22 mouse cellular contexts compared by ENCODE assay signal in the genomic region with DNA sequence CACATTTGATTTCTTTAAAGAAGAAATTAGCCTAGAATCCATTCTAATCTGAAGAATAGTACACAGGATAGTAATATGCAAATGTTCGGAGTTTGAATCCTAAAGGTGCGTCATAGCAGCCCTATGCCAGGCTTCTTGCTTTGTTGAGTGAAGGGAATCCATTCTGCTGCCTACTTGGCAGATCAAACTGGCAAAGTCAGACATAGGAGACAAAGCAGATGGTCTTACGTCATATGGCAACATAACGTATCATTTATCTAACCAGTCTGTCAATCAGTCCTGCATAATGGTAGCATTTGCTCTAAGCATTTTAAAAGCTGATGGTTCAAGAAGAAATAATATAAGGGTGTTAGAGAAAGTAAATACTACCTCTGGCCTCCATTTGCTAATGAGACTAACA.
DNase-seq lines count a peak whose midpoint lies in the region; ATAC-seq and TF ChIP-seq lines count a peak whose summit lies in the region.
"Had no signal": no experiment of that assay in that cellular context is flagged by ENCODE, and none has a peak within 500 bp of the region (broad histone marks: within the 10 kb centered on the region; RNA-seq: fewer than 3 reads in every experiment).

No protein-coding gene starts in this region.

- 51% methylated on average over 4 of the region's 4 CpGs for WGBS in forebrain, embryonic 14.5 days
- 87% methylated on average over 4 of the region's 4 CpGs for WGBS in forebrain, embryonic 12.5 days
- whole genome bisulfite sequencing in hindbrain, postnatal 0 days, result 70% methylated on average over 4 of the region's 4 CpGs
- 87% methylated on average over 4 of the region's 4 CpGs for WGBS in hindbrain, embryonic 12.5 days
- WGBS in forebrain, postnatal 0 days, result 42% methylated on average over 4 of the region's 4 CpGs

- H3K4me2 ChIP-seq in forebrain, embryonic 14.5 days (ENCODE audit: low read length), result no peak overlapping the region
- no peak overlapping the region for H3K4me2 ChIP-seq in forebrain, embryonic 12.5 days
- no peak overlapping the region for H3K4me2 ChIP-seq in hindbrain, postnatal 0 days (ENCODE audit: low read depth, low read length)
- no peak overlapping the region for H3K4me2 ChIP-seq in hindbrain, embryonic 12.5 days (replicated peaks)
- H3K4me2 ChIP-seq in forebrain, postnatal 0 days (ENCODE audit: low read depth), result no peak overlapping the region
- H3K4me2 ChIP-seq: embryonic facial prominence, embryonic 12.5 days; embryonic facial prominence, embryonic 15.5 days; heart, embryonic 11.5 days; hindbrain, embryonic 14.5 days; intestine, embryonic 15.5 days had no signal

- DNase-seq in cerebellum, postnatal 10 days, result peak; percentile 68 to 74
- no peak for DNase-seq in cerebellum, adult 8-10 months
- peak; percentile 87 for DNase-seq in forebrain, embryonic 14.5 days (ENCODE audit: low spot score)
- DNase-seq in hindbrain, postnatal 0 days (ENCODE audit: low spot score), result peak; percentile 33
- DNase-seq in forebrain, postnatal 0 days, result peak; percentile 69
- no peak for DNase-seq in gastrocnemius, adult 8-10 months (ENCODE audit: low spot score in 2 of 2)
- DNase-seq: adrenal gland, adult 8-10 months; adrenal gland, postnatal 25 days; cerebellum, adult 18-20 months; cerebellum, adult 9-11 months; gastrocnemius, postnatal 14 days; heart, adult 11 months; kidney, adult 11 months; kidney, adult 8-10 months had no signal

- no peak overlapping the region for H3K4me3 ChIP-seq in forebrain, embryonic 14.5 days (ENCODE audit: low read depth, low read length)
- H3K4me3 ChIP-seq in forebrain, embryonic 12.5 days (replicated peaks), result no peak overlapping the region
- no peak overlapping the region for H3K4me3 ChIP-seq in hindbrain, postnatal 0 days (ENCODE audit: low read length)
- no peak overlapping the region for H3K4me3 ChIP-seq in hindbrain, embryonic 12.5 days
- H3K4me3 ChIP-seq in forebrain, postnatal 0 days (ENCODE audit: low read depth, low read length), result no peak overlapping the region
- H3K4me3 ChIP-seq: embryonic facial prominence, embryonic 12.5 days; embryonic facial prominence, embryonic 15.5 days; intestine, embryonic 15.5 days had no signal

- H3K27me3 ChIP-seq in forebrain, embryonic 14.5 days (replicated peaks; ENCODE audit: control insufficient read depth, insufficient read depth, low read length), result no peaks in the 10 kb centered on the region
- no peaks in the 10 kb centered on the region for H3K27me3 ChIP-seq in forebrain, embryonic 12.5 days
- H3K27me3 ChIP-seq in hindbrain, postnatal 0 days (ENCODE audit: insufficient read depth, low read length), result no peaks in the 10 kb centered on the region
- no peaks in the 10 kb centered on the region for H3K27me3 ChIP-seq in hindbrain, embryonic 12.5 days
- no peaks in the 10 kb centered on the region for H3K27me3 ChIP-seq in forebrain, postnatal 0 days (ENCODE audit: insufficient read depth, low read length)
- H3K27me3 ChIP-seq: embryonic facial prominence, embryonic 12.5 days; embryonic facial prominence, embryonic 15.5 days; intestine, embryonic 15.5 days had no signal

- ATAC-seq in forebrain, embryonic 14.5 days, result peak; percentile 89
- no peak; the same call in 1 of the 2 replicates for ATAC-seq in forebrain, embryonic 12.5 days (ENCODE audit: low FRiP score)
- no peak for ATAC-seq in hindbrain, postnatal 0 days
- ATAC-seq in hindbrain, embryonic 12.5 days (ENCODE audit: low FRiP score), result no peak
- ATAC-seq in forebrain, postnatal 0 days, result peak; percentile 87
- ATAC-seq: activated CD4-positive, CD25-positive, alpha-beta regulatory T cell, adult 4 months; intestine, embryonic 15.5 days had no signal

- no peaks in the 10 kb centered on the region for H3K36me3 ChIP-seq in forebrain, embryonic 14.5 days (ENCODE audit: control insufficient read depth, insufficient read depth, low read length)
- no peaks in the 10 kb centered on the region for H3K36me3 ChIP-seq in forebrain, embryonic 12.5 days (replicated peaks)
- H3K36me3 ChIP-seq in hindbrain, postnatal 0 days (ENCODE audit: insufficient read depth, low read length), result no peaks in the 10 kb centered on the region
- H3K36me3 ChIP-seq in hindbrain, embryonic 12.5 days, result no peaks in the 10 kb centered on the region
- H3K36me3 ChIP-seq in forebrain, postnatal 0 days (ENCODE audit: insufficient read depth), result no peaks in the 10 kb centered on the region
- H3K36me3 ChIP-seq: embryonic facial prominence, embryonic 12.5 days; embryonic facial prominence, embryonic 15.5 days; intestine, embryonic 15.5 days had no signal

- no peak for TF ChIP-seq CTCF in hindbrain, postnatal 0 days (IDR thresholded peaks at IDR 0.05; ENCODE audit: low read depth)
- TF ChIP-seq CTCF in forebrain, postnatal 0 days (IDR thresholded peaks at IDR 0.05; ENCODE audit: low read depth), result no peak

- H3K9ac ChIP-seq in forebrain, embryonic 14.5 days (ENCODE audit: low read length), result no peak overlapping the region
- H3K9ac ChIP-seq in forebrain, embryonic 12.5 days, result no peak overlapping the region
- H3K9ac ChIP-seq in hindbrain, postnatal 0 days (replicated peaks; ENCODE audit: low read length), result no peak overlapping the region
- no peak overlapping the region for H3K9ac ChIP-seq in hindbrain, embryonic 12.5 days
- H3K9ac ChIP-seq in forebrain, postnatal 0 days, result no peak overlapping the region
- H3K9ac ChIP-seq: embryonic facial prominence, embryonic 12.5 days; embryonic facial prominence, embryonic 15.5 days; hindbrain, embryonic 14.5 days; intestine, embryonic 15.5 days had no signal

- H3K4me1 ChIP-seq in forebrain, embryonic 14.5 days (ENCODE audit: control insufficient read depth, insufficient read depth, low read length), result peaks cover 3% of the 10 kb centered on the region; the same call in 1 of the 2 replicates
- peaks cover 4% of the 10 kb centered on the region; the same call in 1 of the 2 replicates for H3K4me1 ChIP-seq in forebrain, embryonic 12.5 days
- no peaks in the 10 kb centered on the region for H3K4me1 ChIP-seq in hindbrain, postnatal 0 days (ENCODE audit: insufficient read depth, low read length)
- H3K4me1 ChIP-seq in hindbrain, embryonic 12.5 days, result peaks cover 3% of the 10 kb centered on the region; the same call in 1 of the 2 replicates
- H3K4me1 ChIP-seq in forebrain, postnatal 0 days (ENCODE audit: insufficient read depth), result no peaks in the 10 kb centered on the region
- H3K4me1 ChIP-seq: embryonic facial prominence, embryonic 12.5 days; embryonic facial prominence, embryonic 15.5 days; intestine, embryonic 15.5 days had no signal

- H3K27ac ChIP-seq in forebrain, embryonic 14.5 days (ENCODE audit: low read depth, low read length), result no peak overlapping the region
- H3K27ac ChIP-seq in forebrain, embryonic 12.5 days, result no peak overlapping the region
- no peak overlapping the region for H3K27ac ChIP-seq in hindbrain, postnatal 0 days
- no peak overlapping the region for H3K27ac ChIP-seq in hindbrain, embryonic 12.5 days
- H3K27ac ChIP-seq in forebrain, postnatal 0 days (ENCODE audit: low read depth, low read length), result no peak overlapping the region
- H3K27ac ChIP-seq: embryonic facial prominence, embryonic 12.5 days; embryonic facial prominence, embryonic 15.5 days; hindbrain, embryonic 14.5 days; intestine, embryonic 15.5 days had no signal

- H3K9me3 ChIP-seq in forebrain, embryonic 14.5 days (replicated peaks; ENCODE audit: control insufficient read depth, low read length), result no peaks in the 10 kb centered on the region
- H3K9me3 ChIP-seq in forebrain, embryonic 12.5 days, result no peaks in the 10 kb centered on the region
- no peaks in the 10 kb centered on the region for H3K9me3 ChIP-seq in hindbrain, postnatal 0 days (ENCODE audit: low read length)
- no peaks in the 10 kb centered on the region for H3K9me3 ChIP-seq in hindbrain, embryonic 12.5 days (replicated peaks)
- H3K9me3 ChIP-seq in forebrain, postnatal 0 days (ENCODE audit: low read length), result no peaks in the 10 kb centered on the region
- H3K9me3 ChIP-seq: embryonic facial prominence, embryonic 12.5 days; embryonic facial prominence, embryonic 15.5 days; intestine, embryonic 15.5 days had no signal

Comparison
In these comparisons a context has a peak if more than half of its experiments do, and no peak if none do; other contexts are left out.
1. DNase-seq: peak in cerebellum, postnatal 10 days (2 of 2), forebrain, embryonic 14.5 days (single experiment), hindbrain, postnatal 0 days (single experiment) and forebrain, postnatal 0 days (single experiment); none in cerebellum, adult 8-10 months (single experiment) and gastrocnemius, adult 8-10 months (0 of 2).
2. ATAC-seq: peak in forebrain, embryonic 14.5 days (single experiment) and forebrain, postnatal 0 days (single experiment); none in forebrain, embryonic 12.5 days (single experiment), hindbrain, postnatal 0 days (single experiment) and hindbrain, embryonic 12.5 days (single experiment).